Mouse (Mus musculus): ENCODE measurements around the gene Plekhh2. TPM values are rescaled to one million over a fixed set of nuclear protein-coding genes. Genes with fewer than 3 reads are reported as not detected.

Plekhh2 gene
- total and polyA plus RNA-seq, 3 experiments: 0.21 to 1.7 (median 1.1) TPM

DNA sequence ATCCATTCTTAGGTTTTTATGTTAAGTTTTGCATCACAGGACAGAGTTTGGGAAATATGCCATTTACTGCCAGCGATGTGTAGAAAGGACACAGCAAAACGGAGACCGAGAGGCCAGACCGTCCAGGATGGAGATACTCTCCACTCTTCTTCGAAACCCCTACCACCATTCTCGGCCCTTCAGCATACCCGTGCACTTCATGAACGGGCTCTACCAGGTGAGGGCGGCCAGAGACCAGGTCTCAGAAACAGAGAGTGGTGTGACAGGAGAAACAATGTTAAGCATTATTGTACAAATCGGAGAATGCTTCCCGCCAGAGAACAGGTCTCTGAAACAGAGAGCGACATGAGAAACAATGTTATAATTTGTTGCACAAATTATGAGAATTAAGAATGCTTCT, 86.2 kb downstream of the Plekhh2 start:
- Histone ChIP-seq H3K4me1 (ENCODE audit: control insufficient read depth in 1 of 2, insufficient read depth in 2 of 2) (no peaks in the 10 kb centered on the region), H3K9me3 (replicated peaks; ENCODE audit: low read length) (no peaks in the 10 kb centered on the region), H3K9ac (ENCODE audit: insufficient read depth, low read depth) (no peak overlapping the region), H3K27me3 (replicated peaks) (no peaks in the 10 kb centered on the region), H3K4me2 (ENCODE audit: insufficient read depth, low read depth, poor library complexity, severe bottlenecking) (no peak overlapping the region), H3K36me3 (replicated peaks in 1 of 2; ENCODE audit: control insufficient read depth in 1 of 2, insufficient read depth in 1 of 2, low read length in 1 of 2) (no peaks in the 10 kb centered on the region), H3K79me2 (replicated peaks; ENCODE audit: control insufficient read depth, extremely low read depth, insufficient read depth, poor library complexity, severe bottlenecking) (no peaks in the 10 kb centered on the region), H3K27ac (ENCODE audit: insufficient read depth, low read depth) (no peak overlapping the region), H3K4me3 (replicated peaks in 1 of 3; ENCODE audit: low read depth in 2 of 3, low read length in 2 of 3, poor library complexity in 1 of 3) (no peak overlapping the region)
- dilution Hi-C loops (cut with MboI; ENCODE audit: extremely low pct_ligation_motif_present, extremely low pct_unique_long_range_greater_than_20kb, low sequenced_read_pairs) (no loop called here), in situ Hi-C loops (cut with MboI; ENCODE audit: low pct_ligation_motif_present, low pct_unique_long_range_greater_than_20kb, low sequenced_read_pairs) (no loop called here)
- TF ChIP-seq POLR2AphosphoS2 (IDR thresholded peaks at IDR 0.05; ENCODE audit: low read depth, low read length) (no peak), SMC3 (IDR thresholded peaks at IDR 0.05; ENCODE audit: low read depth, low read length) (peak; percentile 42), RAD21 (IDR thresholded peaks at IDR 0.05; ENCODE audit: low read depth, low read length) (peak; percentile 54), CTCF (conservative IDR thresholded peaks at IDR 0.05 in 1 of 2, IDR thresholded peaks at IDR 0.05 in 1 of 2; ENCODE audit: low read depth in 2 of 2, low read length in 2 of 2) (peak in 1 of 2 experiments; percentile 51; a peak in 2 of 4 replicates)
- DNase-seq (ENCODE audit: extremely low read depth): no peak

DNA sequence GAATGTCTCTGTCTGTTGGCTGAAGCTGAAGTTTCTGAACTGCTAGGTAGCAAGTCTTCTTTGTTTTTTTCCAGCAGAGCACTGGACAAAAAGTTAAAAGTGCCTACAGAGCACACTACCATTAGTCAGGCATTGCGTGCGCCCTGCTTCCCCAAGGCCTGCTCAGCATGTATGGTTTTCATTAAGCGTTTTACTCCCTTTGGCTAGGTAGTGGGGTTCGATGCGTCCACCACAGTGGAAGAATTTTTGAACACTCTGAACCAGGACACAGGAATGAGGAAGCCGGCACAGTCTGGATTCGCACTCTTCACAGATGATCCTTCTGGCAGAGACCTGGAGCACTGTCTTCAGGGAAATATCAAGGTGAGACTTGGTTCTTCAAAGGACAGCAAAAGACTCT, 87.2 kb downstream of the Plekhh2 start:
- no peak for DNase-seq (ENCODE audit: extremely low read depth)
- no peaks in the 10 kb centered on the region for H3K4me1 ChIP-seq (ENCODE audit: control insufficient read depth in 1 of 2, insufficient read depth in 2 of 2)
- in situ Hi-C loops (cut with MboI; ENCODE audit: low pct_ligation_motif_present, low pct_unique_long_range_greater_than_20kb, low sequenced_read_pairs): no loop called here
- no peaks in the 10 kb centered on the region for H3K79me2 ChIP-seq (replicated peaks; ENCODE audit: control insufficient read depth, extremely low read depth, insufficient read depth, poor library complexity, severe bottlenecking)
- H3K4me2 ChIP-seq (ENCODE audit: insufficient read depth, low read depth, poor library complexity, severe bottlenecking): no peak overlapping the region
- no peak for TF ChIP-seq EP300 (IDR thresholded peaks at IDR 0.05; ENCODE audit: low read length)
- TF ChIP-seq USF1 (IDR thresholded peaks at IDR 0.05; ENCODE audit: low read depth, low read length): no peak
- no peak for TF ChIP-seq CHD1 (IDR thresholded peaks at IDR 0.05; ENCODE audit: low read depth, low read length)
- TF ChIP-seq NELFE (IDR thresholded peaks at IDR 0.05; ENCODE audit: low read depth, low read length): no peak
- H3K9ac ChIP-seq (ENCODE audit: insufficient read depth, low read depth): no peak overlapping the region
- no peak overlapping the region for H3K27ac ChIP-seq (ENCODE audit: insufficient read depth, low read depth)
- no peaks in the 10 kb centered on the region for H3K9me3 ChIP-seq (replicated peaks; ENCODE audit: low read length)
- no peak overlapping the region for H3K4me3 ChIP-seq (replicated peaks in 1 of 3; ENCODE audit: low read depth in 2 of 3, low read length in 2 of 3, poor library complexity in 1 of 3)
- no peaks in the 10 kb centered on the region for H3K36me3 ChIP-seq (replicated peaks in 1 of 2; ENCODE audit: control insufficient read depth in 1 of 2, insufficient read depth in 1 of 2, low read length in 1 of 2)
- no peaks in the 10 kb centered on the region for H3K27me3 ChIP-seq (replicated peaks)
- dilution Hi-C loops (cut with MboI; ENCODE audit: extremely low pct_ligation_motif_present, extremely low pct_unique_long_range_greater_than_20kb, low sequenced_read_pairs): no loop called here

DNA sequence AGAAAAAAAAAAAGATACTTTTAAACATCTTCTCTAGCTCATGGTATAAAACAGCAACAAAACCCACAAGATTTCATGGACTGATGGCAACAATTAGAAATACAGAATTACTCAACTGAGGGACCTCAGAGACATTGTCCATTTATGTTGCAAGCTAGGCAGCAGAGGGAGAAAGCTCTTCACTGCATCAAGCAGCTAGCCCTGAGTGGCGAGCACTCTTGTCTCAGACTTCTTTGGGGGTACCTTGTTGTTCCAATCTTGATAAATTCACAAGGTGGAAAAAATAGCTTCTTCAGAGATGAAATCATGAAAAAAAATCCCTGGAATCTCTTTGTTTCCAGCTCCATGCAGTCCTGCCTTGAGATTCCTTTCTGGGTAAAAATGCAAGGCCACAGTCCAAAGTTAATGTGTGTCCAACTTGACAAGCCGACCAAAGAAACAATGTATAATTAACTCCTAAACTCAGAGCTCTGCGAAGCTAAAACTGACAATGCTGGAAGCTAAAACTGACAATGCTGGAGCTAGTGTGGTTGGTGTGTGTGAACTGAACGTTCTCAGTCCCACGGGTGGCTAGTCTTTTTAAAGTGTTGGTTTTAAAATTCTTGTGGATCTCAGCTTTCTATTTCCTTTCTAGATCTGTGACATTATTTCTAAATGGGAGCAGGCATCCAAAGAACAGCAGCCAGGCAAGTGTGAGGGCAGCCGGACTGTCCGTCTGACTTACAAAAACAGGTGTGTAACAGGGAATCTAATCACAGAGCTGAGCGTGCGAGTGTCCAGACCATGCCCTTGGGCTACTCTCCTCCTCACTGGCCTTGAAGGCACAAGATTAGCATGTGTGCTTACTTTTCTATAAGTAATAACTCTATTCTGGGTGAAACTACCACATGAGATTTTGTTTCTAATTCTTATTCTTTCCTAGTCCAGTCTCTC, 88.6 kb downstream of the Plekhh2 start:
- H3K27me3 ChIP-seq (replicated peaks): no peaks in the 10 kb centered on the region
- TF ChIP-seq TCF12 (IDR thresholded peaks at IDR 0.05; ENCODE audit: low read depth, low read length) (no peak), ZKSCAN1 (IDR thresholded peaks at IDR 0.05; ENCODE audit: borderline replicate concordance, low read depth, low read length) (no peak), MAX (IDR thresholded peaks at IDR 0.05; ENCODE audit: low read length) (no peak), NELFE (IDR thresholded peaks at IDR 0.05; ENCODE audit: low read depth, low read length) (no peak), GABPA (IDR thresholded peaks at IDR 0.05; ENCODE audit: insufficient replicate concordance, low read depth, low read length) (no peak), MAFK (IDR thresholded peaks at IDR 0.05; ENCODE audit: insufficient replicate concordance, low read length) (no peak), USF2 (conservative IDR thresholded peaks at IDR 0.05; ENCODE audit: low read depth, low read length) (no peak), SMC3 (IDR thresholded peaks at IDR 0.05; ENCODE audit: low read depth, low read length) (no peak), E2F4 (IDR thresholded peaks at IDR 0.05; ENCODE audit: insufficient replicate concordance, low read depth, low read length) (no peak), UBTF (IDR thresholded peaks at IDR 0.05; ENCODE audit: low read depth, low read length) (no peak), ZNF384 (IDR thresholded peaks at IDR 0.05; ENCODE audit: low read depth, low read length) (no peak), POLR2A (IDR thresholded peaks at IDR 0.05; ENCODE audit: low read depth, low read length) (no peak), TBP (conservative IDR thresholded peaks at IDR 0.05; ENCODE audit: low read depth, low read length) (no peak), POLR2AphosphoS2 (IDR thresholded peaks at IDR 0.05; ENCODE audit: low read depth, low read length) (no peak)
- dilution Hi-C loops (cut with MboI; ENCODE audit: extremely low pct_ligation_motif_present, extremely low pct_unique_long_range_greater_than_20kb, low sequenced_read_pairs): no loop called here
- H3K9me3 ChIP-seq (replicated peaks; ENCODE audit: low read length): no peaks in the 10 kb centered on the region
- no peak overlapping the region for H3K27ac ChIP-seq (ENCODE audit: insufficient read depth, low read depth)
- no peak overlapping the region for H3K4me2 ChIP-seq (ENCODE audit: insufficient read depth, low read depth, poor library complexity, severe bottlenecking)
- peaks cover 0 to 2% of the 10 kb centered on the region in 2 experiments for H3K36me3 ChIP-seq (replicated peaks in 1 of 2; ENCODE audit: control insufficient read depth in 1 of 2, insufficient read depth in 1 of 2, low read length in 1 of 2)
- in situ Hi-C loops (cut with MboI; ENCODE audit: low pct_ligation_motif_present, low pct_unique_long_range_greater_than_20kb, low sequenced_read_pairs): no loop called here
- no peak overlapping the region for H3K9ac ChIP-seq (ENCODE audit: insufficient read depth, low read depth)
- no peaks in the 10 kb centered on the region for H3K4me1 ChIP-seq (ENCODE audit: control insufficient read depth in 1 of 2, insufficient read depth in 2 of 2)
- DNase-seq (ENCODE audit: extremely low read depth): no peak
- no peak overlapping the region for H3K4me3 ChIP-seq (replicated peaks in 1 of 3; ENCODE audit: low read depth in 2 of 3, low read length in 2 of 3, poor library complexity in 1 of 3)
- H3K79me2 ChIP-seq (replicated peaks; ENCODE audit: control insufficient read depth, extremely low read depth, insufficient read depth, poor library complexity, severe bottlenecking): no peaks in the 10 kb centered on the region
